Mouse (Mus musculus) spleen, adult 12 weeks (tissue): Measurements from ENCODE around the gene Rtp4.

Source experiments
- DNase-seq: peaks from one replicate; pipeline ENCODE4 v3.0.0; 2022; ENCODE audit warnings: low spot score

Gene Rtp4

GRCm38 (mm10) chr16:23515766-23516165 is 4.3 kb upstream of the Rtp4 start:
- no peak for DNase-seq

DNA sequence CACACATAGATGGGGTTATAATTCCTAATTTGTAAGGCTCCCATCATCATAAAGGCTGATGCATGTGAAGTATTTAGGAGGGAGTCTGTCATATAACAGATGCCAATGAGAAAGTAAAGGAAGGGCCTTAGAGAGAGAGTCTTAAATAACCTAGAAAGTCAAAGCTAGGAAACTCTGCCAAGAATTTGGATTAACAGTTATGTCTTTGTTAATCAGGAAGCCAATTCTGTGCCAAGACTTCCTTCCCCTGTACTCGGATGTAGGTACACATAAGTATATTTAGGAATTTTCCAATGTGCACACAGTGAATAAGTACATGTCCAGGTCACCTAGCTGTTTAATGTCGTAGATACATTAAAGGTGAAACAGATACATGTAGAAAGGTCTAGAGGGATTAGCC is 3.5 kb upstream of the Rtp4 start:
- DNase-seq, result no peak

DNA sequence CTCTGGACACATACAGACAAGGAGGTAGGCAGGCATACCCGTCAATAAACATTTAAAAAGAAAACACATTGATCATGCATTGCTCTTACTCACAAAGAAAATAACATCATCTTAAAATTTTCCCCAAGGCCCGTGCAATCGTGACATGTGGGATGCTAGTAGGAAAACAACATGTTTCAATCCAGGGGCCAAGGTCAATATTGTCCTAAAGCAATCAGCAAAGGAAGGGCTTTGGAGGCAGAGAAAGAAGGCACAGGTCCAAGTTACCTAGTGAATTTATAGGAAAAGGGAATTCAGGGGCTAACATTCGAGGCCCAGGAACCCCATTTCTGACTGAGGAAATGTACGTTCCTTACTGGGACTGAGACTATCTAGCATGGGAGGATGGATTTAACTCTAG is 2.9 kb upstream of the Rtp4 start:
- no peak for DNase-seq

GRCm38 (mm10) chr16:23517754-23518566 is 2.1 kb upstream of the Rtp4 start:
- DNase-seq, result no peak

DNA sequence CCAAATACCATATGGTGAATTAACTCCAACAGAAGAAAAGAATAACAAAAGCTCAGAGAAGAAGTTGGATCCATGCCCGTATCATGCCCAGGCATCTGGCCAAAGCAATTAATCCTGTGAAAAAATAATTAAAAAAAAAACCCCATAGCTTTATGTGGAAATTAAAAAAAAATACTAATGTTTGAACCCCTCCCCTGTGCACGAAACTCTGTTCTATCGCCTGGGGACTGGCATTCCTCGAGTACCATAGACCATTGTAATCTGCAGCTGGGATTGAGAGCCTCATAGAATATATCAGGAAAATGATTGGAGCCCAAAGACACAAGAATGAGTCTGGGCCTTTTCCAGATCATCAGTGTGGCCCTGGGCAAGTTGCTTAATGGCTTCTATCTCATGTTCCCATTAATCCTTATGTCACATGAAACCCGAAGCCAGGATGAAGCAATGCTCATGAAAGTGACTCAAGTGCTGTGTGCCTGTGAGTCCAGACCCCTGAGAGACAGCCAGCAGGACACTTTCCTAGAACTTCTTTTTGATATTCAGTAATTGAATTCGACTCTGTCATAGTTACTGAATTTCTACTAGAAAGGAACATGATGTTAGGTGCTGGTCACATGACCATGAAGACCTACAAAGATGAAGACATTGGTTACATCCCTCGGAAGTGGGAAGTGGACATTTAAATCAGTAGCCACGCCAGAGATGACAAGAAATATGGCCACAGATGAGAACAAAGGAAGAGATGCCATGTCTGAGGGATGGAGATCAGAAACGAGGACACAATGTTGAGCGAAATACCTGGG is 1.3 kb upstream of the Rtp4 start:
- DNase-seq, result no peak

DNA sequence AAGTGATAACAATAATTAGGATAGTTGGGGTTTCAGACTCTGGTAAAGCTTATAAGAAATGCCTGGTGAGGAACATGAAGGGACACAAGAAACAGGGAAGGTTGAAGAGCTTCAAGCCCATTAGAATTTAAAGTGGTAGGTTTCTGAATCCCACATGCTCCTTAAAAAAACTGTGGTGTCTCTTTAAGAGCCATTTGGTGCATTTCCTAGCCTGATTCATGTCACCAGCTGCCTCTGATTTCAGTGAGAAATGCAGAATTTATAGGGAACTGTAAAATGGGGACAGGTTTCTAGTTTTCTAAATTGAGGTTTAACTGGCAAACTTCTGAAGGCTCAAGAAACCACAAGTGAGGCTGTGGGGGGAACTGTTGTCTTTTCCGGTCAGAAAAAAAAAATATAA is 320 bp upstream of the Rtp4 start:
- DNase-seq, result no peak

DNA sequence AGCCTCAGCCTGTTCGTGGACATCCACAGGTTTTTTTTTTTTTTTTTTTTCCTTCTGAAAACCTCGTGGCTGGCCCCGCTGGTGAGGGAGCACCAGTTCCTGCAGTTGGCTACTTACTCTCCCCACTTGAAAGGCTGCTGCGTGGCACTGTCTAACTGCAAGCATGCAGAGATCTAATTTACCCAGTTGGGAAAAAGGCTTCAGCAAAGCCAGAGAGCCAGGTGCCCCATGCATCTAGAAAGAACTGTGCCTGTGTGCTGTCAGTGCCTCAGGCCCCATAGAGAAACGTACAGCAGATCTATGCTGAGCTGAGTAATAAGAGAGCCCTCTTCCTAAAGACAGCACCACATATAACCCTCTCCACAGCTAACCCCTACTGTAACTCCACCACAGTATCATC is 1.0 kb downstream of the Rtp4 start:
- no peak for DNase-seq

GRCm38 (mm10) chr16:23522081-23522480 is 2.0 kb downstream of the Rtp4 start:
- DNase-seq, result no peak

- DNase-seq, result no peak
These were observed 9.1 kb downstream of the Rtp4 start for GRCm38 (mm10) chr16:23529186-23529585.

- DNase-seq, result no peak
These were observed 13.6 kb downstream of the Rtp4 start for GRCm38 (mm10) chr16:23533707-23534106.

DNA sequence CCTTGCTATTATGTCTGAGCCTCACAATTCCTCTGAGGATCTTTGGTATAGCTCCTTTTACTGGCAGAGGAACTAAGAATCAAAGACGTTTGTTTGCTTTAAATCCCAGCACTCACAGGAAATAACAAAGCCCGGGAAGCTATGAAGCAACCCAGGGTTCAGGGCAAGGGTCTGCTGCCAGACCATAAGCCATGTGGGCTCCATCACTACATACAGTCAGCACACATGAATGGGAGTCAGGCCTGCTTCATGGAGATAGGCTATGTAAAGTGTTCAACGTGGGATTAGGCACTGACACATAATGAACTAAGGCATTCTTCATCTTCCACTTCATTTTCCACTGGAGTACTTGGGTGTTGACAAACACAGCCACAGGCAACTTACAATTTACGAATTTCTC is 21.0 kb downstream of the Rtp4 start:
- no peak for DNase-seq

GRCm38 (mm10) chr16:23542866-23543265 is 22.8 kb downstream of the Rtp4 start:
- no peak for DNase-seq

GRCm38 (mm10) chr16:23544361-23544760 is 24.3 kb downstream of the Rtp4 start:
- no peak for DNase-seq

GRCm38 (mm10) chr16:23547783-23548182 is 27.7 kb downstream of the Rtp4 start:
- no peak for DNase-seq

DNA sequence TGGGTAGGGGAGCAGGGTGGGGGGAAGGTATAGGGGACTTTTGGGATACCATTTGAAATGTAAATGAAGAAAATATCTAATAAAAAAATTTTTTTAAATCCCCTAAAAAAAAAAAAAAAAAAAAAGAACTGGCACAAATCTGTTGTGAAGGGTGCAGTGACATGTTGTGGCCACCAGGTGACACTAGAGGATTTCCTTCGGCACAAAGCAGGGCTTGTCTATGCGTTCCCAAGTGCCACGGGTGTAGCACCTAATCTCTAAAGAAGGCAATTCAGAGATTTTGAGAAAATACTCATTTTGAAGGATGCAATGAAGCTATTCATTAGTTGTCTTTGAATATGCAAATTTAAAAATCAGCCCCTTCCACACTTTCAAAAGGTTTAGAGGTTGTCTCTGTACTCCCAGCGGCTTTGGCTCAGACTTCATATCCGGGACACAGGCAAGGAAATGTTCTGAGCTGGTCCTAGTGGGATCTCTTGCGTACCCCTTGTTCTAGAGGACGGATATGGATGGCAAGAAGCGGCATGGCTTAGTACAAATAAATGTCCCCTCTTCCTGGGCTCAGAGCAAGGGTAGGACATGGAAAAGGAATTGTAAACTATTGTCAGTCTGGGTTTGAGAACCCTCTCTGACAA is 30.4 kb downstream of the Rtp4 start:
- DNase-seq, result peak; percentile 5

GRCm38 (mm10) chr16:23550981-23551582 is 31.0 kb downstream of the Rtp4 start:
- no peak for DNase-seq

DNA sequence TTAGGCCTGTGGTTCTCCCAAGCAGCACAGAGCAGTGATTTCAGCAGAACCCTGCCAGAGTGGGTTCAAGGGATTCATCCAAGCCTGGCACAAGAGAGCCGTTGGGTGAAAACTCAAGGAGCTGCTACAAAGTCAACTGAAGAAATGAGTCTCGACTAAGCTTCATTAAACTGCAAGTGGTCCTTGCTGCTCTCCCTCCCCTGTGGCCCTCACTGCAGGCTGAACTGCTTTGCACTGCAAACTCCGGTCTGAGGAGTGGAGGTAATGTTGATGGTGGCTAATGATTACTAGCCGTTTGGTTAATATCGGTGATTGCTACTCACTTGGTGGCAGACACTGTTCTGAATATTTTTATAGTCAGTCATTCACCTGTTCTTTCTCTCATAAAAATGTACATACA is 34.6 kb downstream of the Rtp4 start:
- DNase-seq, result no peak

DNA sequence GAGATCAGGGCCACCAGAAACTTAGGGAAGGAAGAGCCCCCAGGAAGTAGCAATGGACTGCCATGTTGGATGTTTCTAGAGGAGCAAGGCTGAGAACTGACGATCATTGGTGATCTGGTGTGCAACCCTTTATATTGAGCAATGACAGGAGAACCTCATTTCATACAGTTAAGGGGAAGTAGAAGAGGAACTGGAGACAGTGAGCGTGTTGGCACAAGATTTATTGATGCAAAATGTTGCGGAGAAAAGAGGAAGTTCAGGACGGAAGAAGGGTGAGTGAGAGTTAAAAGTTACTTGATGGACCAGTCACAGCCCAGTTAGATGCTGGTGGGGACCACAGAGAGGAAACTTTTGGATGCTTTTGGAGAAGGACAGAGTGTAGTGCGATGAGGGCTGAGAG is 37.1 kb downstream of the Rtp4 start:
- no peak for DNase-seq

- DNase-seq, result no peak
These were observed 37.6 kb downstream of the Rtp4 start for GRCm38 (mm10) chr16:23557669-23558068.

- no peak for DNase-seq
These were observed 48.4 kb downstream of the Rtp4 start for GRCm38 (mm10) chr16:23568369-23568958.

DNA sequence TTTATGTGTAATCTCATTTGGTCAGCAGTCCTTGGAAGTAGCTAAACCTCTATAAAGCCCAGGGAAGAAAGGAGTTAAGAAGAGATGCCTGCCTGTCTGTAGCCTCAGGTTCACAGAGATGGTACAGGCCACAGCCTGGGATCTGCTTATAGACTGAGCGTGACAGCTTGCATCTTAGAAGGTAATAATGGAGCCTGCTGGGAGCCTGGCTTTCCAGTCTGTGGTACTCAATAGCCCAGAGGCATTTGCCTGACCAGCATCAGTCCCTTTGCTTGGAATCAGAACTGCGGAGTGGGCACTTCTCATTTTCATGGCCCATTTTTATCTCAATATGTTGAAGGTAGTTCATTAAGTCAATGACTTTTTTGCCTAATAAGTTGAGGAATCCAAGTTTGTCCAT is 54.5 kb downstream of the Rtp4 start:
- no peak for DNase-seq
